Mouse (Mus musculus): Measurements from ENCODE around the gene Lonp1. TPM values are rescaled to one million over a fixed set of nuclear protein-coding genes. Genes with fewer than 3 reads are reported as not detected.
"Not testable (repeated sequence)": the region's sequence is repeated elsewhere in the genome, so short reads cannot be mapped to it uniquely, and the experiment has no call there.

Gene Lonp1
- total RNA-seq, 1 experiment from 2014 or later = 332 TPM

DNA sequence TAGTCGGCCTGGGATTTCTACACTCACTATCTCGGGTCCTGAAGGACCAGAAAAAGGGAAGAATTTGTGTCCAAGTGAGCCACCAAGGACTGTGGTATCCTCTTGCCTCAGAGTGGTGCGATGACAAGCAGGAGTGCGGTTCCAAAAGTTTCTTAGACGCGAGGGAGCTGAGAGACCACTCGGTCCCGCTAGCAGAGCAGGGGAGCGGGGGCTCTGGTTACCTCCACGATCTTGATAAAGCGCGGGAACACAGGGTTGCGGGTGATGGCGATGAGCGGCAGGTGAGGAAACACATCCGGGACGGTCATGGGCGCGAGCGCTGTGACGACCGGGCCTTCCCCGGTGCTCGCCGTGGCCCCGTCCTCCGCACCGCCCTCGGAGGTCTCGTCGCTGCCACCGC is 427 bp downstream of the Lonp1 start:
- DNase-seq = no peak

DNA sequence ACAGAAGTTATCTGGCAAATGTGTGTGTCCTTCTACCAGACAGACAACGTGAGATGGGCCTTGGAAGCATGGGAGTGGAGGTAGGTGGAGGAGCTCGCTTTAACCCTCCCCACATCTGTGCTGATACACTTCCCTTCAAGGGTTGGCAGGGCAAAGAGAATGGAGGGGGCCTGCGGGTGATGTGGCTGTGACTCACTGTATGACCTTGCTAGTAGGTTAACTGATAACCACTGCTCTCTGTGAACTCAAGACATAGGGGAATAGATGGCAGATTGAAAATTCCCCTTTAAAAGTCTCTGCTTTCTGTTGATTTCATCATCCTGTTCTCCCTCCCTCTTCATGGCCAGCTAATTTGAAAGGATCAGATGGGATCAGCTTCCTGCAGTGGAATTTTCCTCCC is 1.2 kb downstream of the Lonp1 start:
- DNase-seq = peak; percentile 72

DNA sequence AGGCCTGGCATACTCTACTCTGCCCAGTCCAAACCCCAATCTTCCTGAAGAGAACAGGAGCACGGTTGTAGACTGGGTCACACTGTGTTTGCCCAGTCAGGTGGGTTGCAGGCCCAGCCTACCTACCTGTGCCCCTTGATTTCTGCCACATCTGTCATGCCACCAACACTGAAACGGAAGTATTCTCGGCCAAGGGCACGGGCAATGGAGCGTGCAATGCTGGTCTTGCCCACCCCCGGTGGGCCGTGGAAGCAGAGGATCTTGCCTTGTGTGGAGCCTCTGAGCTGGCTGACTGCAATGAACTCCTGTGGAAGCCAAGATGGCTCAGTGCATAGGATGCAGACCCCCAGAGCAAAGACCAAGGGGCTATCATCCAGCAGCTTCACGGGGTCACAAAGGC is 9.1 kb downstream of the Lonp1 start:
- no peak for DNase-seq

DNA sequence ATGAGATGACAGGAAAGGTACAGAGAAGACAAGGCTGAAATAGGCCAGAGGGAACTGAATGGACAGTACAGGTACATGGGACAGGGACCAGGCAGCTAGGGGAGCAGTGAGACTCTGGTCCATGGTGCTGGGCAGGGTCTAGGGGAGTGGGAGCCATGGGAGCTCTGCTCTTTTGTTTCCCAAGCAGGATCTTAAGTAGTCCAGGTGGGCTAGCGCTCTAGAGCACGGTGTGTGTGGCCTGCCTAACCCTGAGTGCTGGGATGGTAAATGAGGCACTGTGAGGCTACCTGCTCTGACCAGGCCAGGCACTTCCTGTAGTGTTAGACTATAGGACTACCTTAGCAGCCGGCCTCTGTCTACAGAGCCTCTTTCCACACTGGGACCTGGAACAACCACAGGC is 10.0 kb downstream of the Lonp1 start:
- DNase-seq = no peak

DNA sequence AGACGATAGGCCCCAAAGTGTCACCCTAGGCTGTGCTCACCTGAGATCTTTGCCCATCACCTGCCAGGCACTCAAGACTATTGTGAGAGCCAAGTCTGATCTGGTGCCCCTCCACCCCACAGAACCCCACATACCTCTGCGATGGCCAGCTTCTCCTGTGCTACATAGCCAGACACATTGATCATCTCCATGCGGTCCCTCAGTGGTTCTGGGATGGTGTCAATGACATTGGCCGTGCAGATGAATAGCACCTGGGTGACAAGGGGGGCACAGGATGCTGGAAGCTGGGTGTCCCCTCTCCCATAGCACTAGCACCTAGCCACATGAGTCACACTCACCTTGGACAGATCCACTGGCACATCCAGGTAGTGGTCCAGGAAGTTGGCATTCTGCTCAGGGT is 10.9 kb downstream of the Lonp1 start:
- DNase-seq = no peak

DNA sequence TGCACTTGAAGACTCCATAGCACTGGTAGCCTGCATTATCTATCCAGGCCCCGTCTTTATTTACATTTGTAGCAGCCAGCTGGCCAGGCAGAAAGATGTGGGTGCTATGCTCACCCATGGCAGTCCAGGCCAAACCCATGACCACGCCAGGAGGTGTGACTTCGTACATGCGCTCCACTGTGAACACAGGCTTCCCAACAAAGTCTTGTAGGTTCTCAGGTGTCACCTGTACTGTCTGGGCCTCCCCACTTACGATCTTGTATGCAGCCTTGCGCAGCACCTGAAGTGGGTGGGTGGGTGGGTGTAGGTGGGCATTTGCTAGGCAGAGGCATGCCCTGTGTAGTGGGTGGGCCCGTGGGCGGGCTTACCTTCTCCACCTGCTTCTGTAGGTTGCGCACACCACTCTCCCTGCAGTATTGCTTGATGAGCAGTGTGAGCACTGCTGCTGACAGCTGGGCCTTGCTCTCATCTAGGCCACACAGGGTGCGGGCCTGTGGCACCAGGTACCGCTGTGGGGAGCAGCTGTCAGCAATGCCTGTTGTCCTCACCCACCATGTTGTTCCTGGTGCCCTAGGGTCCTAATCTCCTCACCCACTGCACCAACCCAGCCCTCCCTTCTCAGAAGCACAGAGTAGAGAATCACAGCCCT is 11.4 kb downstream of the Lonp1 start:
- DNase-seq = no peak

DNA sequence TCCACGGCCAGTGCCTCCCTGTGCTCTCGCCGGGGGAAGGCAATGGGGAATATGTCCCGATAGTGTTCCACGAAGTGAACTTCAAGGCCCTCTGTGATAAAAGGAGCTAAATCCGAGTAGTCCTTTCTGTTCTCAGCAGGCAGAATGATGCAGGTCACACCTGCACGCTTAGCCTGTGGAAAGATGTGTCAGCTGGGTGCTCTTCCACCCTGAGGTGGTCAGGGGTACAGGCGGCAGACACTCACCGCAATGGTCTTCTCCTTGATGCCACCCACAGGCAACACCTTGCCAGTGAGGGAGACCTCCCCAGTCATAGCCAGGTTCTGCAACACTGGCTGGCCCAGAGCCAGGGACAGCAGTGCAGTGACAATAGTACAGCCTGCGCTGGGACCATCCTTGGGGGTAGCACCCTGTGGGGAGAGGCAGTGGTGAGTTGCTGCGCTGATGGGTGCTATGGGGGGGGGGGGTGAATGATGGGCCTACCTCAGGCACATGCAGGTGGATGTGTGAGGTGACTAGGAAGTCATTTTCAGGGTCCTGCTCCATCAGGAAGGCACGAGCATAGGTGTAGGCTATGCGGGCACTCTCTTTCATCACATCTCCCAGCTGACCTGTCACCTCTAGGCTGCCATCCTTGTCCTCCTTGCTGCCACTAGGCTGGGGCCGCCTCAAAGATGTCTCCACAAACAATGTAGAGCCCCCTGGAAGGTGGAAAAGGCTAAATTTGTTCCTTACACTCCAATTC is 12.1 kb downstream of the Lonp1 start:
- peak; percentile 70 for DNase-seq

DNA sequence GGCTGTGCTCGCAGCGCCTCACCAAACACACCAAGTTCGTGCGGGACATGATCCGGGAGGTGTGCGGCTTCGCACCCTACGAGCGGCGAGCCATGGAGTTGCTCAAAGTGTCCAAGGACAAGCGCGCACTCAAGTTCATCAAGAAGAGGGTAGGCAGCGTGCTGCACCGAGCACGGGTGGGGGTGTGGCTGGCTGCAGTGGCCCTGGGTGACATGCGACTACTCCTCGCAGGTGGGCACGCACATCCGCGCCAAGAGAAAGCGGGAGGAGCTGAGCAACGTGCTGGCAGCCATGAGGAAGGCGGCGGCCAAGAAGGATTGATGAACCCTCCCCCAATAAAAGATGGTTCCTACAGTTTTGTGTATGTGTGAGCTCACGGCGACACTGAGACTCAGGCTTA is 12.8 kb downstream of the Lonp1 start:
- peak; percentile 76 for DNase-seq

DNA sequence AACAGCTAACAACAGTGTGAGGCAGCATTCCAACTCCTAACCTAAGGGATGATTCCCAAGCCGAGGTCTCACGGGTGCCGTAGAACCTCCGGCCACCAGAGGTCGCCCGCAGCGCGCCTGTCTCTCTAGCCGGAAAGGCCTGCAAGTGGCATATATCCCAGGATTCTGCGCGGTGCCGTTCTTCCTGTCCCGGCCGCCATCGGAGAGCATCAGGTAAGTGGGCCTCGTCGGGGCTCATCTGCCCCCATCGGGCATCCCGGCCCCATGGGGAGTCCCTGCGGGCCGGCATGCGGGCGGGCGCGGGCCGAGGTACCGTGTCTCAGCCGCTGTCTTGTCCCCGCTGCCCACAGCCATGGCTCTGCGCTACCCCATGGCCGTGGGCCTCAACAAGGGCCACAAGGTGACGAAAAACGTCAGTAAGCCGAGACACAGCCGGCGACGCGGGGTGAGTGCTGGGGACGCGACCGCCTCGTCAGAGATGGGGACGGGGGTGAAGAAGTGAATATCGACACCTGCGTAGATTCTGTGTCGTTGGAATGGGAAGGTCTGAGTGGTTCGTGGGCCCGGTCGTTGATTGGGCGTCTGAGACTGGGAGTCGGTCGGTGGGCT is 13.3 kb downstream of the Lonp1 start, which contains the start of gene Rpl36:
Rpl36 (plus strand) TSS at position 181 of the 609 bp plus-strand sequence.
- DNase-seq = peak; percentile 97

DNA sequence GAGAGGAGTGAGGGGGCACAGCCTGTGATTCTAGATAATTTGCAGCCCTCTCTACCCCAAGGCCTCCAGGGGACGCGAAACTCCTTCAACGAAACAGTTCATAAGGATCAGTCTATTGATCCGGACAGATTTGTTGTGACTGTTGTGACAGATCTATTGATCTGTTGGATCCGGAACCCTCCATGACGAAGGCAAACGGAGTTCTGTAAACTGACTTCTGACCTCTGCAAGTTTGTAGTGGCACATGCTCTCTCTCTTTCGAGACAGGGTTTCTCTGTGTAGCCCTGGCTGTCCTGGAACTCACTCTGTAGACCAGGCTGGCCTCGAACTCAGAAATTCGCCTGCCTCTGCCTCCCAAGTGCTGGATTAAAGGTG is 14.1 kb downstream of the Lonp1 start:
- DNase-seq = not testable (repeated sequence)

DNA sequence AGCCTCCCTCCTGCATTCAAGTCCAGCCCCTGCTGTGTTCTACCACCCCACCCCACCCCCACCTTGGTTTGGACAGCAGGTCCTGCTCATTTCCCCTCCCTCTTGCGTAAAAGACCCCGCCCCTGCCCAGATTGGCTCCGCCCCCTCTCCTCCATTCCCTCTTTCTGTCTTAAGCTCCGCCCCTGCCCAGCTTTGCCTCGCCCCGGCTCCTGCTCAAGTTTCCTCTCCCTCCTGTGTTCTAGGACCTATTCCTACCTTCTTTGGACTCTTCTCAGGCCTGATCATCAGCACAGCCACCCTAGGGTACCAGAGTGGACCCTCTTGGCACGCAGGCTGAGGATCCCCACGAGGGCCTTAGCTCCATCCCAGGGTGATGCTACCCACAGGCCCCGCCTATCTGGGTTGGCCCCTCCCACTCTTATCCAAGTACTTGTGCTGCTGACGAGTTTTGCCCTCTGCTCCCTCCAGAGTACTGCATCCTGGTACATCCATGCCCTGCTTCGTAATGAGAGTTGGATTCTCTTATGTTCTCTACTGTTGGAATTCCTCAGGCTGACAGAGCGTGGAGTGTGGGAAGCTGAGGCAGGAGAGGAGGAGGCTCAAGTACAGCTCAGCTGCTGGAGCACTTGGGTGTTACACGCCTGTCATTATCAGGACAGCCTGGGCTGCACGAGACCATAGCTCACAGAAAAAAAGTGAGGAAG is 14.7 kb downstream of the Lonp1 start:
- peak; percentile 76 for DNase-seq

DNA sequence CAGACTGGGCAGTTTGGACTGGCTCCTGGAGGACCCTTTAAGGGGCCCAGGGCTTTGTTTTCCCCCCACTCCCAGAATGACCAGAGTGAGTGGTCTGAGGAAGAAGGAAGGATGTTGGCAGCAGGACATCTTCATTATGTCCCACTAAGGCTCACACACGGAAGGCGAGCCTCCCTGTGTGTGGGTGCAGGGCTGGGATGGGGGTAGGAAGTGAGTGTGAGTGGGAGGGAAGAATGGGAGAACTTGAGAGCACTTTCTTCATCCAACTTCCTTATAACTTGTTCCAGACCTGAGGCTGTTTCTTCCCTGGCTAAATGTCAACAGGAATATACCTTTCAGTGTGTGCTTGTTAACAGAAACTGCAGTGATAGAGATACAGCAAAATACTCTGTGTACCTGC is 15.4 kb downstream of the Lonp1 start:
- DNase-seq = no peak

DNA sequence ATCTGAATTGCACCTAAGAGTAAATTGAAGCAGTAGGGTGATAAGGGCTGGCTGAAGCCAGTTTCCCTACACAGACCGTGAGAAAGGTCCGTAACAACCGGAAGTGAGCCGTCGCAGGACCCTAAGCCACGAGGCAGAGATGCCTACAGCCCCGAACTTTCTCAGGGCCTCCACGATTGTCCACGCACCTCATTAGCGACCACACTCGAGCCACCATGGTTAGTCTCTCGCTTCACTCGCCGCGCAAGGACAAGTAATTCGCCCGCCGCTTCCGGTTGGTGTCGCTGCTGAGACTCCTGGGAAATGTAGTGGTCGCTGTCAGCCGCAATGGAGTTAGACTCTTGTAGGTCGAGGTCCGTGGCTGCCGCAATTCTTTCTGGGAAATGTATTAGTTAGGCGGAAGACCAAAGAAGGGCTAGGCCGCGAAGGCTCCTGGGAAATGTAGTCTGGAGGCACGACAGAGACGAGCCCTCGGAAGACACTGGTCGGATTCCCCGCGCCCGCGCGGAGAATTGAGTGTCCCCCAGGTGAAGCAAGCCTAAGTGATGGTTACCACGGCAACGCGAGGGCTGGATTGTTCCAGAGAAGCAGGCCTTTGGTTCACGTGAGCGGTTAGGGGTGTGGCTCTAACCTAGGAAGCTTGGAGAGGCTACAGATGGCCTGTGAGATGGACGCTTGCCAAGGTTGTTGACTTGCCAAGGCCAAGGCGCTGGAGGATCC is 17.1 kb downstream of the Lonp1 start, which contains the start of gene 2410015M20Rik:
2410015M20Rik (minus strand) TSS at position 320 of the 720 bp plus-strand sequence.
- peak; percentile 95 for DNase-seq

DNA sequence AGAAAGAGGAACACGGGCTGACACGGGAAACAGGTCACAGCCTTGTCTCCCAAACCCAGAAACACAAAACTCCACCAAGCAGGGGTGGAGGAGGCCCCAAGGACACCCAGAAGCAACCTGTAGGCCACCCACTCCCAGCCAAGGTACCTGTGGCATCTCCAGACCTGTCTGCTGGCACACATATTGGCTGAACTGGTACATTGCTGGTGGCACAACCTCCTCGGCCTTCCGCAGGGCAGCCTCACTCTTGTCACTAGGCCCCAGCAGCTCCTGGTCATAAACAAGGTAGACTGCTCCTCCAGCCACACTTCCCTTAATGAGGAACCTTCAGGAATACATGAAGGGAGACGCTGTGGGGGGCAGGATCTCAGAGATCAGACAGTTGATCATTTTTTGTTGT is 18.0 kb downstream of the Lonp1 start:
- DNase-seq = no peak

DNA sequence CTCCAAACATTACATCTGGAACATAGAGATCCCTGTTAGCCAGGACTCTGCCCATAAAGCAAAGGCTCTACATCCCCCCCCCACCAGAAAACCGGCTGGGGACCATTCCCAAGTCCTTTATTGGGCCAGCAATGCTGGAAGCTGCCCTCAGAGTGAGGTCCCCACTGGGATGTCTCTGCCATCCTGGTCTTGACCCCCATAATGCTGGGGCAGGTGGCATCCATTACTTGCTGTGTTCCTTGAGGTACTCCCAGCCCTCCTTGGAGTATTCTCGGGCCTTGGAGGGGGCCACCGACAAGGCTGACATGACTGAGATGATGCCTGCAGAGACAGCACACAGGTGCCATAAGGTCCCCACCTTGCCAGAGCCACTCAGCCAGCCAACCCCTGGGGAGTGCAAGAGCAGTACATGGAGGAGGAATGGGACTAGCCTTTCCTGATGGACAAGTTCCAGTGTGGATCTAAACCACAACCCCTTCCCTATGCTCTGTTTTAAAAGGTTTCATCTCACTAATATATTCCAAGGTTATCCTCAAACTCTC is 19.1 kb downstream of the Lonp1 start:
- no peak for DNase-seq

DNA sequence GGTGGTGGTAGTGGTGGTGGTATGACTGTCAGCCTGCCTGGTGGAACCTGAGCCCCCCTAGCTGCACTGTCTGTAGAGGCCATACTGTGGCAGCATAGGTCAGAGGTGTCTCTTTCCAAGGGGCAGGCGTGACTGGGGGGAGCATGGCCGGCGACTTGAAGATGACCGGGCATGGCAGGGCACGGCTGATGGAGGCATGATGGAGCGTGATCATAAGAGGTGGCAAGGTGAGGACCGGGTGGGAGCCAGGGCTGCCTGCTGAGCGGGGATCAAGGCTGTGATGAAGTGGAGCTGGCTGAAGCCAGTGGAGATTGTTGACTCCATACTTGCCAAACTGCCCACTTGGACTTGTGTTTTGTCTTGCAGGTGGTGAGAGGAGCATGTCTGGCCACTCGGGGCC is 21.3 kb downstream of the Lonp1 start:
- no peak for DNase-seq

DNA sequence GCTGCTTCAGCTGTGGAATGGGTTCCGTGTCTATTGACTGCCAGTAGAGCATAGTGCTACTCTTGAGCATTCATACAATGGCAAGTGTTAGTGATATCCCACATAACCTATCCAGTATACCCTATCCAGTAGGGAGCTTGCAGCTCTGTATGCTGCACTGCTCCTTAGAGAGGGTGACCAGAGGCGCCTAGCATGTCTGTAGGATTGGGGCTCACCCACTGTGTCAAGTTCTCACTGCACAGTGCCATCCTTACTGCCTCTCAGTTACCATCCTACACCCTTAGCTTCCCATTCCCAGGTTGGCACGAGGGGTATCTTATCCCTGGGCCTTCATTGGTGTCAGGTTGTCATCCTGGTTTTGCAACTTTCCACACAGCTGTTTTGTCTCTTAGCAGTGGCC is 22.3 kb downstream of the Lonp1 start:
- no peak for DNase-seq

DNA sequence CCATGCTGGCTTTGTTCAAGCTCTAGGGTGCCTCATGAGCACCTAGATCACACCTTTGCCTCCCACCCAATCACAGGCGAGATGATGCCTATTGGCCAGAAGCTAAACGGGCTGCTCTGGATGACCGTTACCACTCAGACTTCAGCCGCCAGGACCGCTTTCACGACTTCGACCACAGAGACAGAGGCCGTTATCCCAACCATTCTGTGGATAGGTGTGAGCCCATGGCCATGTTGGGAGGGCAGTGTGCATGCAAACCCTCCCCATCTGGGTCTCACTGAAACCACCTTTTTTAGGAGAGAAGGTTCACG is 22.7 kb downstream of the Lonp1 start:
- no peak for DNase-seq

DNA sequence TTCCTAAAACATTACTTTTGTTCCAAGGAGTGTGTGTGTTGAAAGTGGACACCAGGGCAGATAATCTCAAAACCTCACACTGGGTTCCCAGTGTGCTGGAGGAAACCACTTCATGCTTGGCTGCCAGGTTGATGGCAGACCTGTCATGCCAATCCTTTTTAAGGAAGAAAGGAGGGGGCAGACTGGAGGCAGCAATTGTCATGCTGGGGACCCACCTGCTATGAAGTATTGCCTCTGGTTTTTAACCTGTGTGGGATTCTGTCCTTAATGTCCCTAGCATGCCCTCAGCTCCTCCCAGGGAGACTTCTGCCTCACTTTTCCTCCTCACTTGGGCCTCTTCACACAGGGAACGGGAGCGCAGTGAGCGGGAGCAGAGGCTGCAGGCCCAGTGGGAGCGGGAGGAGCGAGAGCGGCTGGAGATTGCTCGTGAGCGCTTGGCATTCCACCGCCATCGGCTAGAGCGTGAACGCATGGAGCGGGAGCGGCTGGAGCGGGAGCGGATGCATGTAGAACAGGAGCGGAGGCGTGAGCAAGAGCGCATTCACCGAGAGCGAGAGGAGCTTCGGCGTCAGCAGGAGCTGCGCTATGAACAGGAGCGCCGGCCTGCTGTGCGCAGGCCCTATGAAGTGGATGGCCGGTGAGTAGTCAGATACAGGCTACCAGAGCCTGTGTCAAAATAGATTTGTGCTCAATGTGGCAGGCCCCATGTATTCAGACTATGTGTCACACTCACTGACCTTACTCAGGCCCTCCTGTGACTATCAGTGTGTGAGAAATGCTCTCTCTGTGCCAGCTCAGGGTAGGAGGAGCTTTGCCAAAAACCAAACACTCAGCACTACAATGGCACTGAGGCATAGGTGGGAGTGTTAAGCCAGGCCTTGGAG is 23.3 kb downstream of the Lonp1 start:
- DNase-seq = peak; percentile 52

DNA sequence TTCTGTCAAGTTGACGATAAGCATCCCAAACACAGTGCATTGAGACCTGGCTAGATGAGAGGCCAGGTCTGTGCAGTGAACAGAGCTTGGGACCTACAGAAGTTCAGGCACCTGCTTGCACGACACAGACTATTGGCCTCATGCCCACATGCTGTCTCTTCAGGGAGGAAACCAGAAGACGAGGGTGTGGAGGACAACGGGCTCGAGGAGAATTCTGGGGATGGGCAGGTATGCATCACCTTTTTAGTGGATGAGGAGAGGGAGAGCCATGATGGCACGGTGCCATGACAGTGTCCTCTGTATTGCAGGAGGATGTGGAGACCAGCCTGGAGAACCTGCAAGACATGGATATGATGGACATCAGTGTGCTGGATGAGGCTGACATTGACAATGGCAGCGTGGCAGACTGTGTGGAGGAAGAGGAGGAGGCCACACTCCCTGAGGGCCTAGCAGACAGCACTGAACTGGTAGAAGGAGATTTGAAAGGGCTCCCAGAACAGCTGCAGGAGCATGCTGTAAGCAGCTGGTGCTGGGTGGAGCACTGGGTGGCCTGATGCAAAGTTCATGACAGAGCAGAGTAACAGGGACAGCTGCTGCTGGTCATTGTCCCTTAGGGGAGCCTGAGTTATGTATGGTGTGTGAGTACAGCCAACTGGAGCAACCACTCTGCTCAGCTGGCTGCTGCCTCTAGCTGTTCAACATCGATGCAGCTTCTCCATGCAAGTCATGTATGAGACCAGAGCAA is 33.0 kb downstream of the Lonp1 start:
- no peak for DNase-seq
